Mouse (Mus musculus) heart, adult 11 months (tissue): ENCODE results near the gene Slc13a2.
A peak's percentile ranks its signal among the peaks of the same experiment; 100 is the strongest.

ENCODE experiments used
- DNase-seq: peaks from one replicate; pipeline ENCODE4 v3.0.0; 2022

Gene Slc13a2

DNA sequence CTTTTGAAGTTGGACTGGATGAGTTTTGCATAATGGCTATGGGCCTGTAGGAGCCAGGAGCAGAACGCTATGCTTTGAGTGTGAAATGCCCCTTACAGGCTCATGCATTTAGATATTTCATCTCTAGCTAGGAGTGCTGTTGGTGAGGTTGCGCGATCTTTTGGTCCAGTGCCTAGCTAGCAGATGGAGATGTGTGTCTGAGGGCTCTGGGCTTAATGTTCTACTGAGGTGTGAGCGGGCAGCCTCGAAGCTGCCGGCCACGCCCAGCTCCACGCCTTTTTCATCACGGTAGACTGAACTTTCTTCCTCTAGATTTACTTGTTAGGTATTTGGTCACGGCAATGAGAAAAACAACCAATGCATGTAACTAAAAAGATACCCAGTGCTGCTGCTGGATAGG lies 9.2 kb upstream of the Slc13a2 start:
- DNase-seq, result no peak

DNA sequence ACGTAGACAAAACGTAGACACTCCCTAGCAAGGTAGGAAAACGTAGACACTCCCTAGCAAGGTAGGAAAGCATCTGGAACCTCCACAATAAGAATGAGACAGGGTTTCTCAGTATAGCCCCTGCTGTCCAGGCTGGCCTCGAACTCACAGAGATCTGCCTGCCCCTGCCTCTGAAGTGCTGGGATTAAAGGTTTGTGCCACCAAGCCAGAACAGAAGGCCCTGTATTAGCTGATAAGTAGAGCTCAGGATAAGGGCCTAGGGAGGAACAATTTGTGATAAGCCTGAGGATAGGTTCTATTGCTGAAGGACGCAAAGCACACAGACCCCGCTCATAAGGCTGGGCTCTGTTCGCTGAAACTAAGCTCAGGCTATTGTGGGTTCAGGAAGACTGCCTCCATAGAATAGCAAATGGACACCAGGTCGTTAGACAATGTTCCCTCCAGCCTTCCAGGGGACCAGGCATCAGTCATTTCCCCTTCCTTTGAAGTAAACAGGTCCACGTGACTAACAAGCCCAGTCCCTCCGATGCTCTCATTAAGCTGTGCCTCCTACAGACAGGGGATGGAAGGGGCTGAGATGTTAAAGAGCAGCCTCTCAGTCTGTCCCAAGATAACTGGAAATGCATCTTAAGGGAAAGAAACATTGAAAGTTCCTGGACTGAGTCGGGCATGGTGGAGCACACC lies 8.3 kb upstream of the Slc13a2 start:
- no peak for DNase-seq

DNA sequence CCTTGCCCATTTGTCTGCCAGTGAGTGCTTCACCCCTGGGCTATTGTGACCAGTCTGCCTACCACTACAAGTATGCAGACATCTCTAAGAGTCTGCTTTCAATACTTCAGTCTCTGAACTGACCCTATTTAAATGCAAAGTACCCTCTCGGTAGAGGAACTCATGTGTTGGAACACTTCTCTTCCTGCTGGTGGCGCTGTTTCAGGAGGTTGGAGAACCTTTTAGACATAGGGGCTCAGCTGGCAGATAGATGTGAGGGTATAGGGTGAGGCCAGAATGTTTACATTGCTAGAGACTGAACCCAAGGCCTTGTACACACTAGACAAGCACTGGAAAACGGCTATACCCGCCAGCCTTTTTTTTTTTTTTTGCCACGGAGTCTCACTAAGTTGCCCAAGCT lies 6.3 kb upstream of the Slc13a2 start:
- no peak for DNase-seq

- no peak for DNase-seq
Observed at GRCm38 (mm10) chr11:78427655-78428054, 5.6 kb upstream of the Slc13a2 start.

GRCm38 (mm10) chr11:78425572-78425971 lies 3.6 kb upstream of the Slc13a2 start:
- no peak for DNase-seq

- no peak for DNase-seq
Observed at GRCm38 (mm10) chr11:78424352-78424751, 2.3 kb upstream of the Slc13a2 start.

GRCm38 (mm10) chr11:78421201-78422009 lies 612 bp downstream of the Slc13a2 start:
- DNase-seq, result no peak

DNA sequence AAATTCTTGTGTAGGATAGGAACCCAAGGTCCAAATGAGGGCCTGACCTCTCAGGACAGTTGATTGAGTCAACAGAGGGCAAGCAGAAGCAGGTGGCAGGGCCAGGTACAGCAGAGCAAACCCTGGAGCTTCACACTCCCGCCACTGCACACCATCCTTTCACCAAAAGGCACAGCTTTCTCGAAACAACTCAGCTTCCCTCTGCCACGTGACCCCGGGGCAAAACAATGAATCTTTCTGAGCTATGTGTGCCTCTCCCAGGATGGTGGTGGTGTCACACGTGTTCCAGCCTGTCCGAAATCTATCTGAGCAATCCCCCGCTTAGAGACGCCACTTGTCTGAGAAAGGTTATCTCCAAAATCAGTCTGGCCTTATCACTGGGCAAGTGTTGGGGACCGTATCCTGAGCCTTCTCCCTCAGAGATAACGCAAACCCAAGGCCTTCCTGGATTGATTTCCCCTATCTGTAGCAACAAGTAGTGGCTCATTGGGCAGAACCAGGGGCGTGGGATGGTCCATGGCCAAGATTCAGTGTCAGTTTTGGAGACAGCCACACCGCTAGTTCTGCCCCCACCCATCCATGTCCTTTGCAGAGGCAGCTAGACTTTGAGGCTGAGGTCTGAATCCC lies 1.6 kb downstream of the Slc13a2 start:
- no peak for DNase-seq

DNA sequence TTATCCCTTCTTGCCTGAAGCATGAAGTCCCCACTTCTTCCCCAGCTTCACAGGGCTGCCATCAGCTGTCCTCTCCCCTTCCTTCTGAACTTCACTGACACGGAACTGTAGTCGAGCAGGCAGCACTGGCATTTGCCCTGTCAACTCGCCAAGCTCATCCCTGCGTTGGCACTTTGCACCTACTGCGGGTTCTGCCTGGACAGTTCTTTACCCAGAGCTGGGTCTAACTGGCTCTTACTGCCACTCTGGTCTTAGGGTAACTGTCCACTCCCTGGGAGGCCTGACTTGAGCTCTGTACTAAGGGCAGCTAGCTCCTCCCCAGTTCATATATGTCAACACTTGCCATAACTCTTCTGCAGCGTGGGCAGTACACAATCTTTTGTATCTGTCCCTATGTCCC lies 5.2 kb downstream of the Slc13a2 start:
- DNase-seq, result no peak

DNA sequence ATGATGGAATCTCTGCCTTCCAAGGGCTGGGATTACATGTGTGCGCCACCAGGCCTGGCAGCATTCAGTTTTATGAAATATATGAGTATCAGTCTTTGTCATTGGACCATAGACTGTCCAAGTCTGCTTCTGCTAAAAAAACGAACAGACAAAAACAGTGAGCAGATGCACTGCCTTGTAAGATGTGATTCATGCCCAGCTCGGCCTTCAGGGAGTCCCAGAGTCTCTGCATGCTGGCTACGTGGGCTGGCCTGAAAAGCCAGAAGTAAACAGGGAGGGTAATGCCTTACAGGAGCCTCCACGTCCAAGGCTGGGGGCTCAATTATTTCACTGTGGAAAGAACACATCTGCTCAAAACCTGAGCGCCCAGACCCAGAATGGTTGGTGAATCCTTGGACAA lies 9.2 kb downstream of the Slc13a2 start:
- no peak for DNase-seq

DNA sequence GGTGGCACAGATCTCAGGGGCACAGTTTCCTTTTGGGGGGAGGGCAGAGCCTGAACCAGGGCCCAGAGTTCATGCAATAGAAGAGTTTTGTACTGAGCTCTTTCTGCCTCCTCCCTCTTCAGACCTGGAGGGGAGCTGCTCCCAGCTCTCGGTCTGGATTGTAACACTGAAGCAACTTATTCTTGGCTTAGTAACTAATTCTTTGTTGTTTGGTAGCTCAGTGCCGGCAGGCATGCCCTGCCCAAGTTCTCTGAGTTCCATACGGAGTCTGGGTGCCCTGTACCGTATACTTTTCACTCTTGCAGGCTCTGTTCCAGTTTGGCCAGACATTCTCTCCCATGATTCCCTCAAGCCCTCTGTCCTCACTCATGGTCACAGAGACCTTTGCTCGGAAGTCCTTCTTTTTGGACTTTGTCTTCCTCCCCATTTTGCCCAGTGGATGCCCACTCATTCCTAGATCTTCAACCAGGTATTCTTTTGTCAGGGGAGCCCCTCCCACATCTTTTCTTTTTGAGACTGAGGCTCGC lies 9.6 kb downstream of the Slc13a2 start:
- no peak for DNase-seq

DNA sequence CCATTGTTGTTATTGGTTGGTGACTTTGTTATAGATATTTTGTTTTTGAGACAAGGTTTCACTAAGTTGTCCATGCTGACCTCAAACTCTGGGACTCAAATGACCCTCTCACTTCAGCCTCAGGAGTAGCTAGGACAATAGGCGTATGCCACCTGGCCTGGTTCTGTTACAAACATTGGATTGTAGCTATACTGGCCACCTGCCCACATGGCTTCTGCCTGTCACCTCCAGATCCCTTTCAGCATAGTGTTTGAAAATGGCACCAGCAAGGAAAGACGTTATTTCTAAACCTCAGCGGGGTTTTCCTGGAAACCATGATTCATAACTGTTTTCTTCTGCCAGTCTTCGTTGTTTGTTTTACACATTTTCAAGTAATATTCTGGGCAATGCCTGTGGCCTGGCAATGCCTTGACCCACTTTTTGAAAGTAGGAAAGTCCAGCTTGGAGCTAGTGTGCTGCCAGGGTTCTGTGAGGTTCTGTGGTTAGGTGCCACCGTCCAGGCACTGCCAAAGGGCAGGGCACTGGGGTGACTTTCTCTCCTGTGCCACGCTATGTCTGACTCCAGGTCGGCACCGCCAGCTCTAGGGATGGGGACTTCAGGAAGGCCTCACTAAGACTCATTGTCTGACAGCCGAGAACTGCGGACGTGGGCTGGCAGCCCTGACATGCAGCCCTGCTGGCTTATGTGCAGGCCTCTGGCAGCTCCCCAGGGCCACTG lies 10.3 kb downstream of the Slc13a2 start:
- DNase-seq, result no peak

DNA sequence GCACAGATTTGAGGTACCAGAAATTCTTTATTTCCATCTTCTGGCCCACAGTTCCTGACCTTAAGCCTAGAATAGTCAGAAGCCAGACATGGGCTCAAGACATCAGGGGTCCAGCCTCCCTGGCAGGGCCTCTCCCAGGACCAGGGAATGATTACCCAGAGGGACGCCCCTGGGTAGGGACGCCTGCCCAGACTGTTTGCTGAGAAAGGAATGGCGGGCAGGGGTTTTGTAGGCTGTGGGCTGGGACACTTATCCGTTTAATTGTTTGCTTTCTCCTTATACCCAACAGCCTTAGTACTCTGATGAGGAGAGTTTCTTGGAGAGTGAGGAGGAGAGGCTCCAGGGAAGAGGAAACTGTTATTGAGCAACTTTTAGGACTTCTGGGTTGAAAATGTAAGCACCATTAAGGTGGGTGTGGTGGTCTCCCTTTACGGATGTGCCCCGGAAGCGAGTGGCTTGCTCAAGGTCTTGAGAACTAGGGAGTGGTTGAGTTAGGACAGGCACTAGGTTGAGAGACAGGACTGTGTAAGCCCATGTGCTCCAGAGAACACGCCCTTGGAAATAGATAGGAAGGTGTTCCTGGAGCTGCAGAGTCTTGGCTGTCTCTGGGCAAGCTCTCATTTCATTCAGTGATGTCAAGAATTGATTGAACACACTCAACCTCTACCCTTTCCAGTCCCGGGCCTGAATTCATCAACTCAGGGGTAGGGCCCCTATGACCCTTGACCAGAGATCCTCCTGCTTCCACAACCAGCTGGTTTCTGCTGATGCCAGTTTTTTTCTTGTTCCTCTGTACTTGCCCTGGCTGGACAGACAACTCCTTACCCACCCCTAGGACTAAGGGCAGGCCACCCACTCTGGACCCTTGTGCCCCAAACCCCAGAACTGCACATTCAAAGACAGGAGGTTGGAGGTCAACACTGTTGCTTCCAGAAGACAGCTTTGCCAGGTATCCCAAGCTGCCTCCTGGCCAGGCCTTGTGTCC lies 13.5 kb downstream of the Slc13a2 start:
- no peak for DNase-seq

GRCm38 (mm10) chr11:78402062-78402461 lies 20.0 kb downstream of the Slc13a2 start:
- DNase-seq, result no peak

DNA sequence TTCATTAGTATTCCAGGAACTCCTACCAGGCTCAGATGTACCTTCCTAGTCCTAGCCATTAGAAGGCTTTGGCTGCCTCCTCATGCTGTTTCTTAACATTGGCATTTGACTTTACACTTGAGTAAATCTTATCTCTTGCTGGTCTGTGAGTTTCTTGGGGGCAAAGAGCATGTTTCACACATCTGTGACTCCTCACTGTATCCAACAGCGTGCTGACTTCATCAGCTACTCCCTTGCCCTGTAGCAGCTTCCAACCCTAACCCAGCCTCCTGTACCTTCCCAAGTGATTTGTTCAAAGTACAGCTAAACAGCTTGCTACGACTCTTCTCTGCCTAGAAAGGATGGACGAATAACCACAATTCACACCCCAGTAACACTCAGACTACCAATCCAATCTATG lies 20.5 kb downstream of the Slc13a2 start:
- DNase-seq, result no peak

DNA sequence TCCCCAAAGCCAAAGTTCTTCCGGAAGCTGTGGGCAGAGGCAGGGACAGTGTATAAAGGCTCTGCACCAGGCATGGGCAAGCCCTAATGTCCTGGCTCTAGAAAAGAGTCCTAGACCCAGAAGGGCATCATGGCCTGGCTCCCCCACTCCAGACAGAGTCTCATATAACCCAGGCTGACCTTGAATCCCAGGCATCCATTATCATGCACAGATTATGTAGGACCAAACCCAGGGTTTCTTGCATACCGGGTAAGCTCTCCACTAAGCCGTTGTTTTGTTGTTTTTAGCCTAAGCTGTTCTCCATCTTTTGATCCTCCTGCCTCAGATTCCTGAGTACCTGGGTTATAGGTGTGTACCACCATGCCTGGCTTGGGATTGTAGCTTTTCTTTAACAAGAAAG lies 21.1 kb downstream of the Slc13a2 start:
- no peak for DNase-seq

GRCm38 (mm10) chr11:78399680-78400079 lies 22.3 kb downstream of the Slc13a2 start:
- DNase-seq, result no peak

DNA sequence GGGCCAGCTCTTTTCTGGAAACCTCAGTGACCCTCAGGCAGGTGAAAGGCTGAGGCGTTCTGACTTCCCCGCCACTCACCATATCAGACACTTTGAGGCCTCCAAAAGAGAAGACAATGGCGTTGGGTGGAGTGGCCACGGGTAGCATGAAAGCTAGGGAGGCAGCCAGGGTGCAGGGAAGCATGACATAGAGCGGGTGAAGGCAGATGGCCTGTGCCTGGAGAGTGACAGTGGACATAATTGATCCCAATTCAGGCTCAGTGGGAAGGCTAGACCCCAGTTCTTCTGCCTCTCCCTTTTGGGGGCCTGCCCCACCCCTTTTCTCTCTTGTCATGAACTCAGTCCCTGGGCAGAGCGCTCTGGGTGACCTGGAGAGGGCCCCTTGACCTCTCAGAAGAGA lies 23.8 kb downstream of the Slc13a2 start:
- DNase-seq, result no peak

- DNase-seq, result no peak
Observed at GRCm38 (mm10) chr11:78397397-78397796, 24.6 kb downstream of the Slc13a2 start.

- DNase-seq, result no peak
Observed at GRCm38 (mm10) chr11:78396950-78397349, 25.1 kb downstream of the Slc13a2 start.

- DNase-seq, result no peak
Observed at GRCm38 (mm10) chr11:78392728-78393127, 29.3 kb downstream of the Slc13a2 start.

DNA sequence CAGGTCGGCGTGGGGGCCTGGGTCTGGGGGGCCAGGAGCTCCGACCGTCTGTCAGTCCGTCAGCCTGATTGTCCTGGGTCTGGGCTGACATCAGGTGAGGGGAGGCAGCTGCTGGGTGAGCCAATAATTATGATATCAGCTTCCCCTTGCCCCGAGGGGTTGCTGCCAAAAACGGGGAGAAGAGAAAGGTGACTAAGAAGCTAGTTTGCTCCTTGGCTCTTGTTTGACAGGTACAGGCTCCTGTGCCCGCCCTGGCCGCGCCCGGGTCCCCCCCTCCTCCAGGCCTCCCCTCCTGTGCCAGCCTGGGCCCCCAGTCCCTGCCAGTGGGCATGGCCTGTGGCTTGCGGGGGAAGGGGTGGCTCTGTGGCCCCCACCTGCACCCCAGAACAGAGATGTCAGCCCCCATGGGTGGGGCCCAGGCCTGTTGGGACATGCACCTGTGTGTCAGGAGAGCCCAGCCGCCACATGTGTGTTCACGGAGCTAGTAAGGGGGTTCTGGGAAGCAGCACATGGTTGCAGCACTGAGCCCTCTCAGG lies 35.4 kb downstream of the Slc13a2 start, which contains the start of gene Foxn1:
Gene Foxn1, minus strand, starts transcription at position 51 of the 536 bp plus-strand sequence.
- peak; percentile 81 for DNase-seq
